ENCODE assay signal across 12 mouse cellular contexts in the genomic region with DNA sequence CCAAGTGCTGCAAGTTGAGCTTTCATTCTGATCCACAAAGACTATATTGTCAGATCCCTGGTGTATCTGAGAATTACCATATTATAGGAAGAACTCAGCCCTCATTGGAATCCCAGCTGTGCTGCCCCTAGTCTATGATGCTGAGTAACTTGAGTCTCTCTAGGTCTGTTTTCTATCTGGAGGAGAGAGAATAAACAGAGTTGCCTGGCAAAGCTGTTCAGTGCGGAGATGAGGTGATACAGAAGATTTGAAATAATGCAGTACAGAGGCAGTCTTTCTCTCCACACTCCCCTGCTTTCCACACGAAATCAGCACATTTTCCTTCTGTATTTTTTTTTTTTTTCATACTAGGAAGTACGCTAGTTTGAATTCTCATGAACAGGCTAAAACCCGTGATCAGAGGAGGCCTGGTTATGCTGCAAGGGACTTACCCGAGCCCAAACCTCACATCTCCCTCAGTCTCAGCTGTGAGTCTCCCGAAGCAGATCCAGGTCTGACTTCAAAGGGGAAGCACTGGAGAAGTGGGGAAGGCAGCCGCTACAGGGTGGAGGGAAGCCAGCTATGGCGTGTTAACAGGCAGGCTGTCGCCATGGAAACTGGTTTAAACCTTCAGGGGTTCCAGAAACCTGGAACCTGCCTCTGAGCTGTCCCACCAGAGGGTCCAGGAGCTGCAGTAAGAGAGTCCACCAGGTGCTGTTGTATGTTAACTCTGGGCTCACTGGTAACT. TPM values are rescaled to one million over a fixed set of nuclear protein-coding genes. Genes with fewer than 3 reads are reported as not detected.
DNase-seq lines count a peak whose midpoint lies in the region; ATAC-seq and TF ChIP-seq lines count a peak whose summit lies in the region.
"Had no signal": no experiment of that assay in that cellular context is flagged by ENCODE, and none has a peak within 500 bp of the region (broad histone marks: within the 10 kb centered on the region; RNA-seq: fewer than 3 reads in every experiment).

No protein-coding gene starts in this region.

- no peak overlapping the region for H3K27ac ChIP-seq in hindbrain, postnatal 0 days
- no peak overlapping the region for H3K27ac ChIP-seq in hindbrain, embryonic 14.5 days
- peak overlapping the region; percentile 91 for H3K27ac ChIP-seq in brown adipose tissue, adult 24 weeks (replicated peaks; ENCODE audit: low read depth, low read length)
- no peak overlapping the region for H3K27ac ChIP-seq in liver, embryonic 11.5 days (ENCODE audit: low read depth, low read length)
- H3K27ac ChIP-seq: hindbrain, embryonic 15.5 days had no signal

- H3K27me3 ChIP-seq in hindbrain, postnatal 0 days (ENCODE audit: insufficient read depth, low read length), result no peaks in the 10 kb centered on the region
- H3K27me3 ChIP-seq in hindbrain, embryonic 14.5 days (ENCODE audit: control insufficient read depth, insufficient read depth, low read length), result no peaks in the 10 kb centered on the region
- H3K27me3 ChIP-seq in liver, embryonic 11.5 days (replicated peaks; ENCODE audit: control insufficient read depth, insufficient read depth, low read length), result no peaks in the 10 kb centered on the region
- H3K27me3 ChIP-seq: hindbrain, embryonic 15.5 days had no signal

- TF ChIP-seq CTCF in hindbrain, postnatal 0 days (IDR thresholded peaks at IDR 0.05; ENCODE audit: low read depth), result no peak

- peaks cover 8% of the 10 kb centered on the region; the same call in 1 of the 2 replicates for H3K36me3 ChIP-seq in hindbrain, postnatal 0 days (ENCODE audit: insufficient read depth, low read length)
- H3K36me3 ChIP-seq in hindbrain, embryonic 14.5 days (replicated peaks; ENCODE audit: control insufficient read depth, insufficient read depth), result peaks cover 63% of the 10 kb centered on the region
- H3K36me3 ChIP-seq in liver, embryonic 11.5 days (ENCODE audit: control insufficient read depth, insufficient read depth, low read length), result peaks cover 28% of the 10 kb centered on the region

- no peaks in the 10 kb centered on the region for H3K9me3 ChIP-seq in hindbrain, postnatal 0 days (ENCODE audit: low read length)
- H3K9me3 ChIP-seq in hindbrain, embryonic 14.5 days (ENCODE audit: control insufficient read depth, low read length), result no peaks in the 10 kb centered on the region
- no peaks in the 10 kb centered on the region for H3K9me3 ChIP-seq in liver, embryonic 11.5 days (ENCODE audit: control insufficient read depth, low read length)
- H3K9me3 ChIP-seq: hindbrain, embryonic 15.5 days had no signal

- no peaks in the 10 kb centered on the region for H3K4me1 ChIP-seq in hindbrain, postnatal 0 days (ENCODE audit: insufficient read depth, low read length)
- no peaks in the 10 kb centered on the region for H3K4me1 ChIP-seq in hindbrain, embryonic 14.5 days (replicated peaks; ENCODE audit: control insufficient read depth, insufficient read depth, low read length)
- 0 out of 2 replicates have a peak, but pooled peaks cover 7% of the 10 kb centered on the region for H3K4me1 ChIP-seq in brown adipose tissue, adult 24 weeks (ENCODE audit: control insufficient read depth, insufficient read depth, insufficient read length, low read length)
- H3K4me1 ChIP-seq in liver, embryonic 11.5 days (replicated peaks; ENCODE audit: control insufficient read depth, insufficient read depth, low read length), result peaks cover 3% of the 10 kb centered on the region; the same call in 1 of the 2 replicates

- ATAC-seq in hindbrain, postnatal 0 days, result peak; percentile 55
- ATAC-seq in hindbrain, embryonic 14.5 days (ENCODE audit: low FRiP score), result no peak
- no peak for ATAC-seq in liver, embryonic 11.5 days (replicated peaks; ENCODE audit: low FRiP score)

- WGBS in hindbrain, postnatal 0 days, result 63% methylated on average over 9 of the region's 9 CpGs
- 81% methylated on average over 9 of the region's 9 CpGs for WGBS in hindbrain, embryonic 14.5 days
- WGBS in liver, embryonic 11.5 days, result 77% methylated on average over 9 of the region's 9 CpGs

- H3K9ac ChIP-seq in hindbrain, postnatal 0 days (replicated peaks; ENCODE audit: low read length), result no peak overlapping the region
- H3K9ac ChIP-seq in hindbrain, embryonic 14.5 days, result no peak overlapping the region
- H3K9ac ChIP-seq in liver, embryonic 11.5 days (ENCODE audit: low read depth, low read length), result no peak overlapping the region
- H3K9ac ChIP-seq: hindbrain, embryonic 15.5 days had no signal

- no peak overlapping the region for H3K4me2 ChIP-seq in hindbrain, postnatal 0 days (ENCODE audit: low read depth, low read length)
- no peak overlapping the region for H3K4me2 ChIP-seq in hindbrain, embryonic 14.5 days (replicated peaks)
- no peak overlapping the region for H3K4me2 ChIP-seq in liver, embryonic 11.5 days
- H3K4me2 ChIP-seq: hindbrain, embryonic 15.5 days had no signal

- H3K4me3 ChIP-seq in hindbrain, postnatal 0 days (ENCODE audit: low read length), result no peak overlapping the region
- no peak overlapping the region for H3K4me3 ChIP-seq in hindbrain, embryonic 14.5 days (replicated peaks; ENCODE audit: low read length)
- H3K4me3 ChIP-seq in brown adipose tissue, adult 24 weeks (ENCODE audit: insufficient read depth, low read depth, low read length), result no peak overlapping the region
- H3K4me3 ChIP-seq in liver, embryonic 11.5 days (ENCODE audit: low read depth, low read length), result no peak overlapping the region
- H3K4me3 ChIP-seq: hindbrain, embryonic 15.5 days had no signal

- peak; percentile 17 for DNase-seq in hindbrain, postnatal 0 days (ENCODE audit: low spot score)
- no peak for DNase-seq in hindbrain, embryonic 14.5 days (ENCODE audit: low spot score)
- peak; percentile 60 for DNase-seq in MN1 (ENCODE audit: low spot score)
- DNase-seq in liver, embryonic 11.5 days (ENCODE audit: low spot score), result peak; percentile 15
- no peak for DNase-seq in urinary bladder, postnatal 25 days (ENCODE audit: low spot score)
- no peak for DNase-seq in kidney, adult 8-10 months
- no peak for DNase-seq in right cerebral cortex, postnatal 4 days
- DNase-seq: adrenal gland, adult 2 months; embryo, embryonic 11 days; right cerebral cortex, adult 18-20 months had no signal

RNA-seq across cellular contexts. Expression of gene Lmbrd2, which starts 9.4 kb away (rescaled TPM):
- 22.0 and 26.6 TPM in 2 replicates for total RNA-seq in hindbrain, postnatal 0 days (2014; rRNA removed)
- 4.0 and 4.2 TPM in 2 replicates for polyA plus RNA-seq in hindbrain, postnatal 0 days (2015; fragmentation: Nextera tagmentation; extraction: Ambion mirVana)
- 7.6 and 8.5 TPM in 2 replicates for polyA plus RNA-seq in hindbrain, embryonic 14.5 days (2014; fragmentation: Nextera tagmentation; extraction: Ambion mirVana)
- polyA plus RNA-seq in brown adipose tissue, adult 24 weeks (2012; ENCODE audit: insufficient read depth, insufficient read length, missing spikeins), result 8.2 and 12.3 TPM in 2 replicates
- polyA plus RNA-seq in liver, embryonic 11.5 days (2014; fragmentation: Nextera tagmentation; extraction: Ambion mirVana), result 2.9 and 4.6 TPM in 2 replicates

RNA-seq across cellular contexts. Expression of gene Skp2, which starts 24.3 kb away (rescaled TPM):
- 10.8 and 16.1 TPM in 2 replicates for total RNA-seq in hindbrain, postnatal 0 days (2014; rRNA removed)
- 9.3 and 12.2 TPM in 2 replicates for polyA plus RNA-seq in hindbrain, postnatal 0 days (2015; fragmentation: Nextera tagmentation; extraction: Ambion mirVana)
- polyA plus RNA-seq in hindbrain, embryonic 14.5 days (2014; fragmentation: Nextera tagmentation; extraction: Ambion mirVana), result 19.7 and 25.7 TPM in 2 replicates
- 0.87 and 0.92 TPM in 2 replicates for polyA plus RNA-seq in brown adipose tissue, adult 24 weeks (2012; ENCODE audit: insufficient read depth, insufficient read length, missing spikeins)
- 73.8 and 81.1 TPM in 2 replicates for polyA plus RNA-seq in liver, embryonic 11.5 days (2014; fragmentation: Nextera tagmentation; extraction: Ambion mirVana)

RNA-seq across cellular contexts. Expression of gene Nadk2, which starts 59.9 kb away (rescaled TPM):
- total RNA-seq in hindbrain, postnatal 0 days (2014; rRNA removed), result 24.7 and 28.4 TPM in 2 replicates
- 32.4 and 36.2 TPM in 2 replicates for polyA plus RNA-seq in hindbrain, postnatal 0 days (2015; fragmentation: Nextera tagmentation; extraction: Ambion mirVana)
- polyA plus RNA-seq in hindbrain, embryonic 14.5 days (2014; fragmentation: Nextera tagmentation; extraction: Ambion mirVana), result 37.8 and 38.4 TPM in 2 replicates
- polyA plus RNA-seq in brown adipose tissue, adult 24 weeks (2012; ENCODE audit: insufficient read depth, insufficient read length, missing spikeins), result 31.2 and 43.1 TPM in 2 replicates
- polyA plus RNA-seq in liver, embryonic 11.5 days (2014; fragmentation: Nextera tagmentation; extraction: Ambion mirVana), result 122 and 148 TPM in 2 replicates

Comparison
In these comparisons a context has a peak if more than half of its experiments do, and no peak if none do; other contexts are left out.
1. DNase-seq: peak in hindbrain, postnatal 0 days (single experiment), MN1 (single experiment) and liver, embryonic 11.5 days (single experiment); none in hindbrain, embryonic 14.5 days (single experiment), urinary bladder, postnatal 25 days (single experiment), kidney, adult 8-10 months (0 of 2) and right cerebral cortex, postnatal 4 days (single experiment).